Mouse (Mus musculus) 3T3-L1 (cell line): ENCODE results near the gene 5730596B20Rik.
A peak's percentile ranks its signal among the peaks of the same experiment; 100 is the strongest.

Experiments
- DNase-seq: peaks from one replicate; pipeline ENCODE4 v3.0.0-alpha.2; 2015; ENCODE audit warnings: low read depth, low spot score

The 5730596B20Rik gene

GRCm38 (mm10) chr6:52212556-52213118, 35.3 kb downstream of the 5730596B20Rik start:
- DNase-seq = peak; percentile 80

GRCm38 (mm10) chr6:52213119-52213986, 36.1 kb downstream of the 5730596B20Rik start, which contains the start of the genes Hoxa3 and Gm28308:
Gene Hoxa3, minus strand, starts transcription at chr6:52213336.
Gene Gm28308, minus strand, starts transcription at chr6:52213339.
- DNase-seq = peak; percentile 94

GRCm38 (mm10) chr6:52214271-52214670, 37.0 kb downstream of the 5730596B20Rik start:
- peak; percentile 35 for DNase-seq

GRCm38 (mm10) chr6:52215070-52215469, 37.8 kb downstream of the 5730596B20Rik start:
- no peak for DNase-seq

- no peak for DNase-seq
Measured at GRCm38 (mm10) chr6:52215771-52216535, 38.7 kb downstream of the 5730596B20Rik start.

- DNase-seq = peak; percentile 22
Measured at GRCm38 (mm10) chr6:52216691-52217458, 39.6 kb downstream of the 5730596B20Rik start.

- DNase-seq = peak; percentile 78
Measured at GRCm38 (mm10) chr6:52217459-52217768, 40.1 kb downstream of the 5730596B20Rik start.

GRCm38 (mm10) chr6:52217895-52218642, 40.8 kb downstream of the 5730596B20Rik start:
- no peak for DNase-seq

GRCm38 (mm10) chr6:52218643-52219215, 41.4 kb downstream of the 5730596B20Rik start:
- no peak for DNase-seq

GRCm38 (mm10) chr6:52219234-52219942, 42.1 kb downstream of the 5730596B20Rik start:
- DNase-seq = no peak

GRCm38 (mm10) chr6:52220003-52220864, 42.9 kb downstream of the 5730596B20Rik start:
- no peak for DNase-seq

GRCm38 (mm10) chr6:52220865-52221310, 43.6 kb downstream of the 5730596B20Rik start:
- DNase-seq = no peak

GRCm38 (mm10) chr6:52221337-52221992, 44.2 kb downstream of the 5730596B20Rik start, which contains the start of gene Hoxa7:
Gene Hoxa7, minus strand, starts transcription at chr6:52221854.
- peak; percentile 89 for DNase-seq

GRCm38 (mm10) chr6:52221993-52222685, 44.8 kb downstream of the 5730596B20Rik start:
- no peak for DNase-seq

- DNase-seq = no peak
Measured at GRCm38 (mm10) chr6:52222729-52223128, 45.4 kb downstream of the 5730596B20Rik start.

GRCm38 (mm10) chr6:52223939-52224760, 46.9 kb downstream of the 5730596B20Rik start:
- no peak for DNase-seq
